Mouse (Mus musculus) lung, postnatal 0 days (tissue): ENCODE measurements at regions not wholly inside any gene's neighbourhood (a gene's known extent, or its start where the extent isn't known, plus 50 kb on each side); places are given as distances from the start of the nearest gene placed in this dataset.

Source experiments
- ATAC-seq: fragments of 200-750 bp; cut with Nextera tagmentation; 2 replicates; pipeline ENCODE4 v1.8.0; 2017; ENCODE audit warnings: moderate library complexity
- DNase-seq: peaks from one replicate; pipeline ENCODE4 v3.0.0-alpha.2; 2016; ENCODE audit warnings: low spot score
- H3K27ac ChIP-seq: fragments of 300-500 bp; sonication (generic); 2 replicates; pipeline ENCODE4 v1.5.1; 2014; ENCODE audit warnings: antibody characterized with exemption, mild to moderate bottlenecking, low read length, mixed read lengths
- H3K27me3 ChIP-seq: fragments of 300-500 bp; sonication (generic); replicated peaks from 2 replicates; pipeline ENCODE4 v1.6.1; 2014; ENCODE audit warnings: low read length, mixed read lengths; ENCODE audit not compliant: insufficient read depth
- H3K36me3 ChIP-seq: fragments of 300-500 bp; sonication (generic); 2 replicates; pipeline ENCODE4 v1.6.1; 2014; ENCODE audit warnings: low read length, mixed read lengths; ENCODE audit not compliant: insufficient read depth
- H3K4me1 ChIP-seq: fragments of 300-500 bp; sonication (generic); 2 replicates; pipeline ENCODE4 v1.6.1; 2014; ENCODE audit warnings: antibody characterized with exemption, low read depth, low read length, mixed read lengths; ENCODE audit not compliant: insufficient read depth
- H3K4me2 ChIP-seq: fragments of 300-500 bp; sonication (generic); replicated peaks from 2 replicates; pipeline ENCODE4 v1.6.1; 2014; ENCODE audit warnings: low read depth, mild to moderate bottlenecking, low read length, moderate library complexity, mixed read lengths
- H3K4me3 ChIP-seq: fragments of 300-500 bp; sonication (generic); 2 replicates; pipeline ENCODE4 v1.5.1; 2014; ENCODE audit warnings: low read depth, low read length
- H3K9ac ChIP-seq: fragments of 300-500 bp; sonication (generic); replicated peaks from 2 replicates; pipeline ENCODE4 v1.6.1; 2014; ENCODE audit warnings: low read depth, mild to moderate bottlenecking
- H3K9me3 ChIP-seq: fragments of 300-500 bp; sonication (generic); 2 replicates; pipeline ENCODE4 v1.6.1; 2016; ENCODE audit warnings: low read length, mixed read lengths
- CTCF ChIP-seq: IDR thresholded peaks from 2 replicates; pipeline ENCODE4 v1.5.1; 2016; ENCODE audit warnings: antibody characterized with exemption, mild to moderate bottlenecking
- EP300 ChIP-seq: IDR thresholded peaks from 2 replicates; pipeline ENCODE4 v1.6.1; 2016; ENCODE audit warnings: antibody characterized with exemption, mild to moderate bottlenecking, control low read depth
- WGBS: fragments of 180-500 bp; shearing (Covaris S2); extraction: QIAGEN DNeasy Blood & Tissue Kit; methylation state at CpG from one replicate; pipeline ENCODE4 v1.1.7; 2014; 5-methylcytosine and 5-hydroxymethylcytosine counted together

DNA sequence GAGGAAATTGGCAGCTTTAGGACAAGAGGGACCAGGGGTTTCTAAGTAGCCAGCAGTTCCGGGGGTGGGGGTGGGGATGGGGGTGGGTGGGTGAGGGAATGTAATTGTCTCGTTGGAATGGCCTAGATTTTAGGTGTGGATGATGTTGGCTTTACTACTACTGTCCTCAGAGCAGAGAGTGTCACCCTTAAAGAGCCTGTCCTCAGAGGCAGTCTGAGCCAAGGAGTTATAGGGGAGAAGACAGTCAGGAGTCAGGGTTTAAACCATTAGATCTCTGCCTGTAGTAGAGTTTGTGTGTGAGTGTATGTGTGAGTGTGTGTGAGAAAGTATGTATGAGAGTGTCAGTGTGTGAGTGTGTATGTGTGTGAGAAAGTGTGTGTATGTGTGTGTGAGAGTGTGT is 179.6 kb upstream of the 4931429L15Rik start:
- TF ChIP-seq CTCF (no peak), EP300 (no peak)
- Histone ChIP-seq H3K27me3 (no peaks in the 10 kb centered on the region), H3K4me3 (no peak overlapping the region), H3K27ac (no peak overlapping the region), H3K36me3 (no peaks in the 10 kb centered on the region), H3K4me1 (no peaks in the 10 kb centered on the region), H3K4me2 (no peak overlapping the region), H3K9me3 (no peaks in the 10 kb centered on the region), H3K9ac (no peak overlapping the region)
- ATAC-seq (no peak), DNase-seq (no peak)
- WGBS: 32% methylated on average over 2 of the region's 2 CpGs

GRCm38 (mm10) chr9:46498861-46499260 is 179.1 kb upstream of the 4931429L15Rik start:
- WGBS: 68% methylated on average over 5 of the region's 5 CpGs
- no peaks in the 10 kb centered on the region for H3K27me3 ChIP-seq
- ATAC-seq (no peak), DNase-seq (no peak)
- H3K36me3 ChIP-seq: no peaks in the 10 kb centered on the region
- TF ChIP-seq EP300 (no peak), CTCF (no peak)
- no peaks in the 10 kb centered on the region for H3K4me1 ChIP-seq
- no peak overlapping the region for H3K27ac ChIP-seq
- no peaks in the 10 kb centered on the region for H3K9me3 ChIP-seq
- no peak overlapping the region for H3K9ac ChIP-seq
- no peak overlapping the region for H3K4me3 ChIP-seq
- no peak overlapping the region for H3K4me2 ChIP-seq

GRCm38 (mm10) chr9:46495276-46495675 is 175.5 kb upstream of the 4931429L15Rik start:
- no peak overlapping the region for H3K9ac ChIP-seq
- H3K9me3 ChIP-seq: no peaks in the 10 kb centered on the region
- no peak overlapping the region for H3K4me3 ChIP-seq
- ATAC-seq (no peak), DNase-seq (no peak)
- no peaks in the 10 kb centered on the region for H3K36me3 ChIP-seq
- no peaks in the 10 kb centered on the region for H3K27me3 ChIP-seq
- H3K4me2 ChIP-seq: no peak overlapping the region
- no peaks in the 10 kb centered on the region for H3K4me1 ChIP-seq
- TF ChIP-seq EP300: no peak
- TF ChIP-seq CTCF: no peak
- 57% methylated on average over 6 of the region's 6 CpGs for WGBS
- no peak overlapping the region for H3K27ac ChIP-seq

DNA sequence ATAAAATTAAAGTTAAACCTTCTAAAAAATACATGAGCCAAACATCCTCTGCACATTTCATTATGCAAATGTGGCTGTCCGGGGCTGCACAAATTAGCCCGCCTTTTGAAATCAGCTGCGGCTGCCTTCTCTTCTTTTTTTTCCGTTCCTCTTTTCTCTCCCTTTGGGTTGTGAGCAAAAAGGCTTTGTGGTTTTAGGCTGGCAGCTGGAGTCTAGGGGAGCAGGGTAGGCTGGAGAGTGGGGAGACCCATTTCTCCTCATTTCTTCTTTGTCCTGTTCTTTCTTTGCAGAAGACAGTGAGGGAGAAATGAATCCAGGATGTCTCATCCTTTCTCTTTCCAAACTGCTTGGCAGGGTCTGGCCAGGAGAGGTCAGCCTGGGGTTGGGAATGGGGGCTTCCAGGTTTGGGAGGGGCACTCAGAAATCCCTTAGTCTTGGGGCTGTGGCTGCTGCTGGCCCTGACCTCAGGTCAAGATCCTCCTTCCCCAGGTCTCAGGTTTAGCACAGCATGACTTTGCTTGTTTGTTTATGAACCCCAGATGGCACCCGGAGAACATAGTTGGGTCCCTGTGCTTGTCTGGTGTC is 163.2 kb upstream of the 4931429L15Rik start:
- H3K27ac ChIP-seq: no peak overlapping the region
- DNase-seq (no peak), ATAC-seq (no peak)
- H3K36me3 ChIP-seq: no peaks in the 10 kb centered on the region
- H3K4me3 ChIP-seq: no peak overlapping the region
- no peak for TF ChIP-seq CTCF
- no peak for TF ChIP-seq EP300
- no peak overlapping the region for H3K9ac ChIP-seq
- 77% methylated on average over 5 of the region's 5 CpGs for WGBS
- H3K27me3 ChIP-seq: no peaks in the 10 kb centered on the region
- no peaks in the 10 kb centered on the region; the same call in 1 of the 2 replicates for H3K4me1 ChIP-seq
- H3K4me2 ChIP-seq: no peak overlapping the region
- no peaks in the 10 kb centered on the region for H3K9me3 ChIP-seq

- TF ChIP-seq CTCF (no peak), EP300 (no peak)
- Histone ChIP-seq H3K4me3 (no peak overlapping the region), H3K4me2 (no peak overlapping the region), H3K4me1 (no peaks in the 10 kb centered on the region; the same call in 1 of the 2 replicates), H3K9me3 (no peaks in the 10 kb centered on the region), H3K9ac (no peak overlapping the region), H3K27ac (no peak overlapping the region), H3K27me3 (no peaks in the 10 kb centered on the region), H3K36me3 (no peaks in the 10 kb centered on the region)
- ATAC-seq: no peak
- WGBS: 67% methylated on average over 12 of the region's 12 CpGs
- no peak for DNase-seq
Measured at GRCm38 (mm10) chr9:46482034-46482858, 162.5 kb upstream of the 4931429L15Rik start.

DNA sequence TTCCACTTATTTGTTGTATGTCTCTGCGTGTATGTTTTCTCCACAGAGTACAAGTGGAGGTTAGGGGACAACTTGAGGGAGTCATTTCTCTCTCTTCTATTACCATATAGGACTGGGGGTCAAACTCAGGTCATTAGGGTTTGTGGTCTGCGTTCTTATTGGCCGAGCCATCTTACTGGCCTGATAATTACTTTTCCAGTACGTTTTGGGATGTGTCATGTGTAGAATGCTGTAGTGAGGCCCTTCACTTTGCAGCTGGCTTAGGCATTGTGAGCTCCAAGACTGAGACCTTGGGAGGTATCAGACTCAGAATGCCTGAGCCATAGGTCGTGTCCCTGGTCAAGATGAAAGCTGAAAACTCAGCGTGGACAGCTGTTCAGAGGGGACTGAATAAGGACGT is 161.7 kb upstream of the 4931429L15Rik start:
- no peaks in the 10 kb centered on the region for H3K36me3 ChIP-seq
- no peaks in the 10 kb centered on the region for H3K27me3 ChIP-seq
- H3K4me2 ChIP-seq: no peak overlapping the region
- no peak overlapping the region for H3K9ac ChIP-seq
- H3K4me1 ChIP-seq: no peaks in the 10 kb centered on the region; the same call in 1 of the 2 replicates
- DNase-seq: no peak
- TF ChIP-seq EP300: no peak
- TF ChIP-seq CTCF: no peak
- no peak overlapping the region for H3K4me3 ChIP-seq
- no peak overlapping the region for H3K27ac ChIP-seq
- ATAC-seq: no peak
- H3K9me3 ChIP-seq: no peaks in the 10 kb centered on the region
- WGBS: 61% methylated on average over 7 of the region's 7 CpGs
